Comparison of ENCODE assay signal across 12 mouse cellular contexts in the genomic region with DNA sequence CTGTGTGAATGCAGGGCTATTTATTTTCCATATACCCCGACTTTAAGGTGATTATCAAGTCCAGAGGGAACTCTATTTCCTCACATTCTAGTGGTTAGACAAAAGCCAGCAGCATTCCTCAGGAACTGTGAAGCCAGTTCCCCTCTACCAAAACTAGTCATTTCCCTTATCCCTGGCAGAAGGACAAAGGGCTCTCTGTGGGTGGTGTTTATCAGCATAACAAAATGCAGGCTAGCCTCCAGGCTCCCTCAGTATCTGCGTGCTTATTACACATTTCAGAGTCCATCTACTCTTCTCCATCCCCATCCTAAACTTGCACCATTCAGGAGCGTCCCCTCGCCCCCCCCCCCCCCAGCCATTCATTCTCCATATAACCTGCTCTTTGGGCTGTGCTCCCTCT. TPM values are rescaled to one million over a fixed set of nuclear protein-coding genes. Genes with fewer than 3 reads are reported as not detected.
DNase-seq lines count a peak whose midpoint lies in the region; ATAC-seq lines count a peak whose summit lies in the region.
"Had no signal": no experiment of that assay in that cellular context is flagged by ENCODE, and none has a peak within 500 bp of the region (broad histone marks: within the 10 kb centered on the region; RNA-seq: fewer than 3 reads in every experiment).

No protein-coding gene starts in this region.

- no peaks in the 10 kb centered on the region for H3K9me3 ChIP-seq in heart, embryonic 14.5 days (ENCODE audit: control insufficient read depth, low read length)
- H3K9me3 ChIP-seq in neural tube, embryonic 14.5 days (ENCODE audit: control insufficient read depth, low read length): no peaks in the 10 kb centered on the region
- no peaks in the 10 kb centered on the region for H3K9me3 ChIP-seq in hindbrain, embryonic 16.5 days (ENCODE audit: control insufficient read depth, low read length)
- no peaks in the 10 kb centered on the region for H3K9me3 ChIP-seq in midbrain, embryonic 15.5 days

- intact Hi-C loops in heart, postnatal 25 days (cut with DNase I): no loop called here

- H3K9ac ChIP-seq in heart, embryonic 14.5 days (ENCODE audit: low read length): no peak overlapping the region
- no peak overlapping the region for H3K9ac ChIP-seq in neural tube, embryonic 14.5 days (replicated peaks; ENCODE audit: low read depth, low read length)
- no peak overlapping the region for H3K9ac ChIP-seq in hindbrain, embryonic 16.5 days (ENCODE audit: low read depth, low read length)
- no peak overlapping the region for H3K9ac ChIP-seq in midbrain, embryonic 15.5 days
- H3K9ac ChIP-seq: lung, embryonic 14.5 days had no signal

- no peak overlapping the region for H3K4me3 ChIP-seq in heart, embryonic 14.5 days (ENCODE audit: control insufficient read depth in 1 of 2, insufficient read depth in 1 of 2, low read depth in 1 of 2, low read length in 2 of 2)
- H3K4me3 ChIP-seq in neural tube, embryonic 14.5 days (ENCODE audit: low read depth, low read length): no peak overlapping the region
- H3K4me3 ChIP-seq in hindbrain, embryonic 16.5 days (ENCODE audit: low read length): no peak overlapping the region
- H3K4me3 ChIP-seq in midbrain, embryonic 15.5 days: no peak overlapping the region

- H3K27ac ChIP-seq in heart, embryonic 14.5 days (replicated peaks in 1 of 2; ENCODE audit: control insufficient read depth in 1 of 2, insufficient read depth in 1 of 2, low read depth in 2 of 2, low read length in 2 of 2): 0 out of 4 replicates have a peak overlapping the region, but pooled peaks of 1 of the 2 experiments have one; percentile 14
- no peak overlapping the region for H3K27ac ChIP-seq in neural tube, embryonic 14.5 days (ENCODE audit: low read depth, low read length)
- no peak overlapping the region for H3K27ac ChIP-seq in hindbrain, embryonic 16.5 days (ENCODE audit: low read depth, low read length)
- H3K27ac ChIP-seq in midbrain, embryonic 15.5 days: no peak overlapping the region

- H3K4me1 ChIP-seq in heart, embryonic 14.5 days (ENCODE audit: control insufficient read depth in 2 of 2, insufficient read depth in 2 of 2, low read length in 2 of 2): peaks cover 2 to 7% of the 10 kb centered on the region in 2 experiments; a peak in 2 of 4 replicates
- 0 out of 2 replicates have a peak, but pooled peaks cover 3% of the 10 kb centered on the region for H3K4me1 ChIP-seq in neural tube, embryonic 14.5 days (ENCODE audit: control insufficient read depth, insufficient read depth, low read length)
- H3K4me1 ChIP-seq in hindbrain, embryonic 16.5 days (ENCODE audit: control insufficient read depth, insufficient read depth, low read depth, low read length): peaks cover 3% of the 10 kb centered on the region
- H3K4me1 ChIP-seq in midbrain, embryonic 15.5 days: peaks cover 9% of the 10 kb centered on the region

- H3K4me2 ChIP-seq in heart, embryonic 14.5 days (ENCODE audit: low read length): 0 out of 2 replicates have a peak overlapping the region, but pooled peaks have one; percentile 4
- H3K4me2 ChIP-seq in neural tube, embryonic 14.5 days (ENCODE audit: low read depth, low read length): no peak overlapping the region
- H3K4me2 ChIP-seq in hindbrain, embryonic 16.5 days (ENCODE audit: low read length): no peak overlapping the region
- no peak overlapping the region for H3K4me2 ChIP-seq in midbrain, embryonic 15.5 days
- H3K4me2 ChIP-seq: lung, embryonic 14.5 days had no signal

- WGBS in heart, embryonic 14.5 days: 19% methylated on average over 4 of the region's 4 CpGs
- 0% methylated on average over 3 of the region's 4 CpGs for WGBS in neural tube, embryonic 14.5 days
- WGBS in hindbrain, embryonic 16.5 days: 3% methylated on average over 2 of the region's 4 CpGs
- 4% methylated on average over 2 of the region's 4 CpGs for WGBS in midbrain, embryonic 15.5 days

- no peak for DNase-seq in heart, postnatal 25 days (ENCODE audit: low spot score)
- DNase-seq in neural tube, embryonic 10.5 days (ENCODE audit: extremely low spot score, low spot score): no peak
- no peak for DNase-seq in urinary bladder, postnatal 14 days (ENCODE audit: low spot score)
- no peak for DNase-seq in cerebellum, adult 9-11 months
- DNase-seq: lung, embryonic 14.5 days had no signal

- 0 out of 2 replicates have a peak, but pooled peaks have one; percentile 54 for ATAC-seq in heart, embryonic 14.5 days (ENCODE audit: insufficient number of reproducible peaks, insufficient read depth, low FRiP score, low read depth)
- 0 out of 2 replicates have a peak, but pooled peaks have one; percentile 16 for ATAC-seq in neural tube, embryonic 14.5 days (ENCODE audit: low read depth)
- 0 out of 2 replicates have a peak, but pooled peaks have one; percentile 25 for ATAC-seq in hindbrain, embryonic 16.5 days
- ATAC-seq in midbrain, embryonic 15.5 days (replicated peaks): 0 out of 2 replicates have a peak, but pooled peaks have one; percentile 15
- ATAC-seq: intestine, embryonic 16.5 days had no signal

- no peaks in the 10 kb centered on the region for H3K36me3 ChIP-seq in heart, embryonic 14.5 days (ENCODE audit: control insufficient read depth, insufficient read depth, low read length)
- H3K36me3 ChIP-seq in neural tube, embryonic 14.5 days (ENCODE audit: control insufficient read depth, insufficient read depth, low read length): no peaks in the 10 kb centered on the region
- no peaks in the 10 kb centered on the region for H3K36me3 ChIP-seq in hindbrain, embryonic 16.5 days (ENCODE audit: control insufficient read depth, insufficient read depth, low read length)
- no peaks in the 10 kb centered on the region for H3K36me3 ChIP-seq in midbrain, embryonic 15.5 days (replicated peaks)

- no peaks in the 10 kb centered on the region for H3K27me3 ChIP-seq in heart, embryonic 14.5 days (ENCODE audit: control insufficient read depth, insufficient read depth, low read length)
- H3K27me3 ChIP-seq in neural tube, embryonic 14.5 days (ENCODE audit: control insufficient read depth, insufficient read depth, low read length): no peaks in the 10 kb centered on the region
- H3K27me3 ChIP-seq in hindbrain, embryonic 16.5 days (replicated peaks; ENCODE audit: control insufficient read depth, insufficient read depth, low read length): no peaks in the 10 kb centered on the region
- no peaks in the 10 kb centered on the region for H3K27me3 ChIP-seq in midbrain, embryonic 15.5 days (replicated peaks)
- H3K27me3 ChIP-seq: CH12.LX had no signal

RNA-seq across cellular contexts. Expression of a gene that starts 20.8 kb away (rescaled TPM):
- polyA plus RNA-seq in heart, embryonic 14.5 days (2014; fragmentation: Nextera tagmentation; extraction: Ambion mirVana): 3.6 TPM in 2 replicates
- total RNA-seq in heart, postnatal 25 days (2021): 1 to 10 TPM; 5.1 to 5.7 TPM
- 23.6 and 23.9 TPM in 2 replicates for polyA plus RNA-seq in neural tube, embryonic 14.5 days (2014; fragmentation: Nextera tagmentation; extraction: Ambion mirVana)
- 28.7 and 29.9 TPM in 2 replicates for polyA plus RNA-seq in hindbrain, embryonic 16.5 days (2015; fragmentation: Nextera tagmentation; extraction: Ambion mirVana)
- polyA plus RNA-seq in midbrain, embryonic 15.5 days (2015; fragmentation: Nextera tagmentation; extraction: Ambion mirVana): 29.2 and 30.2 TPM in 2 replicates
- total RNA-seq: monocyte, adult 5-6 weeks had no signal

RNA-seq across cellular contexts. Expression of a gene that starts 36.7 kb away (rescaled TPM):
- 46.2 and 53.0 TPM in 2 replicates for polyA plus RNA-seq in heart, embryonic 14.5 days (2014; fragmentation: Nextera tagmentation; extraction: Ambion mirVana)
- total RNA-seq in heart, postnatal 25 days (2021): 10 to 100 TPM; 32.1 to 43.5 TPM
- 38.5 and 47.9 TPM in 2 replicates for polyA plus RNA-seq in neural tube, embryonic 14.5 days (2014; fragmentation: Nextera tagmentation; extraction: Ambion mirVana)
- 31.4 and 33.9 TPM in 2 replicates for polyA plus RNA-seq in hindbrain, embryonic 16.5 days (2015; fragmentation: Nextera tagmentation; extraction: Ambion mirVana)
- 31.1 and 31.4 TPM in 2 replicates for polyA plus RNA-seq in midbrain, embryonic 15.5 days (2015; fragmentation: Nextera tagmentation; extraction: Ambion mirVana)

RNA-seq across cellular contexts. Expression of a gene that starts 51.0 kb away (rescaled TPM):
- 18.4 and 21.2 TPM in 2 replicates for polyA plus RNA-seq in heart, embryonic 14.5 days (2014; fragmentation: Nextera tagmentation; extraction: Ambion mirVana)
- 10 to 100 TPM; 38.7 to 41.4 TPM for total RNA-seq in heart, postnatal 25 days (2021)
- polyA plus RNA-seq in neural tube, embryonic 14.5 days (2014; fragmentation: Nextera tagmentation; extraction: Ambion mirVana): 57.2 and 66.4 TPM in 2 replicates
- polyA plus RNA-seq in hindbrain, embryonic 16.5 days (2015; fragmentation: Nextera tagmentation; extraction: Ambion mirVana): 46.1 and 50.0 TPM in 2 replicates
- 53.2 and 56.3 TPM in 2 replicates for polyA plus RNA-seq in midbrain, embryonic 15.5 days (2015; fragmentation: Nextera tagmentation; extraction: Ambion mirVana)
